Mouse (Mus musculus) layer of hippocampus, adult 9-10 months (tissue): ENCODE data around the gene Emilin1.

Experiments used
- DNase-seq: peaks from one replicate; pipeline ENCODE4 v3.0.0; 2022; ENCODE audit warnings: low spot score

Gene Emilin1

DNA sequence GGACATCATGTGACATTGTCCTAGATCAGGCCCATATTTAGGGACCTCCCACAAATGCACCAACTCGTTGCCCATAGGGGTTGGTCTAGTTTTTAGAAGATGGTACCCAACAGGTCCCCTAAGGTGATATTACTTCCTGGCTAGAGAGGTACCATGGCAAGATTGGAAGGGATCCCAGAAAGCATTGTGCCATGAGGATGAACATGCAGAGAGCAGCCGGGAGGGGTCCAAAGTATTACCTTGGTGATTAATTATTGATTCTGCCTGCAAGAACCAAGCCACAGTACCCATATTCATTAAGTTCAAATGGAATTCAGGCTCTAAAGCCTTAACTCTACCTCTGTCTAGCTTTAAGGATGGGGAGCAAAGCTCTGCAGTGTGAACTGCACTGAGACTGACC lies 12.9 kb downstream of the Emilin1 start:
- DNase-seq, result no peak

DNA sequence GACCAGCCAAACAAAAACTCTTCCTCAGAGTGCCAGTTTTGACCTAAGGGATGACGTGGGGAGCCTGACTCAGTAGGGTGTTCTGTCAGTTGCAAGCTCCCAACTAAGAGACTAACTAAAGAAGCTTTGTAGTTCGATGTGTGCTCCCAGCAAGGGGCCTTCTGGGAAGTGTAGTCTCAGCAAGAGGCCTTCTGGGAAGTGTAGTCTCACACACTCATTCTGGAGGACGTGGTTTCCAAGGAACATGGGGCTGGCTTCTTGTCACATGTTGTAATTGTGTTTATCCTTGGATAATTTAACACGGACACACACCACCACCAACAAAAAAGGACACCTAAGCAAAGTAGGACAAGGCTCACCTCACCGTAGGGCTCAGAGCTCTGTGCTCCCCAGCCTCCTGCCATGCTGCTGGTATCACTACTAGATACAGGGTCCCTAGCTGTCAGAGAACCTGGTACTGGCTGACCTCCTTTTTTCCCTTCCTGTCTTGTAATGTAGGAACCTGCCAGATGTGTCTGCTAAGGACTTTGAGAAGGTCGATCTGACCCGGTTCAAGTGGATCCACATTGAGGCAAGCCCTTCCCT lies 14.8 kb downstream of the Emilin1 start:
- DNase-seq, result no peak

DNA sequence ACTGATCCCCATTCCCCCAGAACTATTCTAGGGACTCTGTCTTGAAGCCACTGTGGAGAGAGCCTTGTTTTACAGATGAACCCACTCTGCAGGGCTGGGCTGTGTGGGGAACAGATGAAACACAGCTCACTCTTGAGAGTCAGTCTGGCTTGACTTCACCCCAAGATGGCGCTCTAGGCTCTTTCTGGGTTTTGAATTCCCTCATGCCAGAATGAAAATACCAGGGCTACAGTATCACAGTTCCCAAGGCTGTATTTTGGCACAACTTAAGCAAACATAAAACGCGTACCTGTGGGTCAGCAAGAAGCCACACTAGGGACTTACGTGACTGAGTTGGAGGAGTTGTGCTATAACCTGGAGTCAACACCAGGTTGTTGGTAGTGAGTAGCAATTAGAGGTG lies 16.9 kb downstream of the Emilin1 start:
- DNase-seq, result peak; percentile 79

DNA sequence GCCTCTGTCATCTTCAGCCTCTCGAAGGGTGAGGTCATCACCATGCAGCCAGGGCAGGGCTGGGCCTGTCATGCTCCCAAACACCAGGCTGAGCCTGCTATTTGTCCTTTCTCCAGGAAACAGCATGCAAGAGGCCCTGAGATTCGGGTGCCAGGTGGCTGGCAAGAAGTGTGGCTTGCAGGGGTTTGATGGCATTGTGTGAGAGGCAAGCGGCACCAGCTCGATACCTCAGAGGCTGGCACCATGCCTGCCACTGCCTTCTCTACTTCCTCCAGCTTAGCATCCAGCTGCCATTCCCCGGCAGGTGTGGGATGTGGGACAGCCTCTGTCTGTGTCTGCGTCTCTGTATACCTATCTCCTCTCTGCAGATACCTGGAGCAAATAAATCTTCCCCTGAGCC lies 17.6 kb downstream of the Emilin1 start:
- no peak for DNase-seq

DNA sequence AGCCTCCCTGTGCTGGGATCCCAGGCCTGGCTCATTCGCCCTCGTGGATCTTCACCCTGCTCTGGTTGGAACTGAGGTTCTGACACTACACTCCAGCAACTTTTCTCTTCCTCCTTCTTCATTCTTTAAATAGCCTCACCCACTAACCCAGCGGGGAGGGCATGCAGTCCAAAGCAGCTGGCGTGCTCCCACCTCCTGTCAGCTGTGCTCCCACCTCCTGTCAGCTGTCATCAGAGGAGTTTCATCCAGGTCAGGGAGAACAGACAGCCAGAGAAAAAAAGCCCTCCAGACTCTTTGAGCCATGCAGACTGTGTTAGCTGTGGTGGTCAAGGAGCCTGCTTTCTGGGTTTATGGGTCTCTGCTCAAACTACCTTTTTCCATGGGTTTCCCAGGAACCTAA lies 18.2 kb downstream of the Emilin1 start:
- DNase-seq, result no peak

DNA sequence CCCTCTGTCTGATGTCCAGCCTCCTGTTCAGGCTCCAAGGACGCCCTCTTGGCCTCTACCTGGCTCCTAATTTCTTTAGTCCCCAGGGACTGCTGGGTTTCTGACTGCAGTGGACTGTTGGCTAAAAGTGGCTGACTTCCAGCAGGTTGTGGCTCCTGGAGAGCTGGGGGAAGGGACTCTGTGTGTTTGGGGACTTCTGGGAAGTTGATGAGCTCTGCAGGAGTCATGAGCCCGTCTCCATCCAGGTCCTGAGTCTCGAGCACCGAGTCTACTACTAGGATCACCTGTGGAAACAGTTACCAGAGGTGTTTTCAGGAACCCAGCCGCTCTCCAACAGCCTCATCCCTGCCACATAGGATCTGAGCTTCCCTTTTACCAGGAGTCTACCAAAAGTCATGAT lies 20.5 kb downstream of the Emilin1 start:
- DNase-seq, result no peak

DNA sequence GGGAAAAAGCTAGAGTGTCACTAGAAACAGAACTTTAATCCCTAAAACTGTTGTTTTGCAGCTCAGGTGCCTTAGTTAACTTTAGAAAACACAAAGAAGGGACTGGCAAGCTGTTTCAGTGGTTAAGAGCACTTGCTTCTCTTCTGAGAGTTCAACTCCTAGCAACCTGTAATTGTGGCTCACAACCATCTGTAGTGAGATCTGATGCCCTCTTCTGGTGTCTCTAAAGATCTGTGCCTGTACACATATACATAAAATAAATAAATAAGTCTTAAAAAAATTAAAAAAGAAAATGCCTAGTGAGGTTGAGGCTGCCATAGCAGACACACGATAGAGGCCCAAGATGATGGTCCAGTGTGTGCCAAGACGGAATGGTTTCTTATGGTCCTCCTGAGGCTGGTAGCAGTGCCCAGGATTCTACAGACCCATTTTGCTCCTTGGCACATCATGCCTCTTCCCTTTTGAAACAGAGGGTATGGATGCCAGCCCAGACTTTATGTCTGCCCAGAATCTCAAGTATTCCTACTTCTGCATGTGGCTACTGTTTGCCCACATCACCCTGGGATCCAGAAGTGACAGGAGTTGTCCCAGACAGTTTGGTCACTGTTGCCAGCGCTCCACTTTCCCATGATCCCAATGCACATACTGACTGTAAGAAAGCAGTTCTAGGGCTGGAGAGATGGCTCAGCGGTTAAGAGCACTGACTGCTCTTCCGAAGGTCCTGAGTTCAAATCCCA lies 21.7 kb downstream of the Emilin1 start:
- no peak for DNase-seq

DNA sequence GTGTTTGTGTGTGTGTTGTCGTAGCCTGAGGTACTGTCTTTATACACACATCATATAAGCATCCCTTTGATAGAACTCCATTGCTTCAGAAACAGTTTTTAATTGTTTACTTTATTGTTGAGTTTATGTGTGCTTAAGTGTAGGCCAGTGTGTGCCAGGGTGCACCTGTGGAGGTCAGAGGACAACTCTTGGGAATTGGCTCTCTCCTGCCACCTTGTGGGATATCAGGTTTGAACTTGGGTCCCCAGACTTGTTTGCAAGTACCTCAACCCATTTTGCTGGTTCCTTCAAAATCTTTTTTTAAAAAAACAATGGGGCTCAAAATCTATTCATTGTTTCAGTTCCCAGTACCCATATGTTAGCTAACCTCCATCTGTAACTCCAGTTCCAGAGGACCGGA lies 29.8 kb downstream of the Emilin1 start:
- DNase-seq, result no peak

DNA sequence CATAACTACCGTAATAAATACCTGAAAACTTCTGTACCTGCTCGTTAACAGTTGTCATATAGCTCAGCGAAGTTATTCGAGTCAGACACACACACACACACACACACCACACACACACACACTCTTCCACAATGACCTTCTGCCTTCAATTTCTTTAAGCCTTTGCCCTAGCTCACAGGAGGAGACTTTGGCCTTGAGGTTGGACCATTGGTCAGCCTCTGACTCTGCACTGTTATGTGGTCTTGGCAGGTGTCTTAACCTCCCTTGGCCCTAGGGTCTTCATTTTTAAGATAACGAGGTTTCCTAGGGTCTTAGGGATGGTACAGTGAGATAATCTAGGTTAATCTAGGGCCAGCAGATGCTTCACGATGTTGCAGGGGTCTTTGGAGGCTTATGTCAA lies 31.1 kb downstream of the Emilin1 start:
- DNase-seq, result no peak

DNA sequence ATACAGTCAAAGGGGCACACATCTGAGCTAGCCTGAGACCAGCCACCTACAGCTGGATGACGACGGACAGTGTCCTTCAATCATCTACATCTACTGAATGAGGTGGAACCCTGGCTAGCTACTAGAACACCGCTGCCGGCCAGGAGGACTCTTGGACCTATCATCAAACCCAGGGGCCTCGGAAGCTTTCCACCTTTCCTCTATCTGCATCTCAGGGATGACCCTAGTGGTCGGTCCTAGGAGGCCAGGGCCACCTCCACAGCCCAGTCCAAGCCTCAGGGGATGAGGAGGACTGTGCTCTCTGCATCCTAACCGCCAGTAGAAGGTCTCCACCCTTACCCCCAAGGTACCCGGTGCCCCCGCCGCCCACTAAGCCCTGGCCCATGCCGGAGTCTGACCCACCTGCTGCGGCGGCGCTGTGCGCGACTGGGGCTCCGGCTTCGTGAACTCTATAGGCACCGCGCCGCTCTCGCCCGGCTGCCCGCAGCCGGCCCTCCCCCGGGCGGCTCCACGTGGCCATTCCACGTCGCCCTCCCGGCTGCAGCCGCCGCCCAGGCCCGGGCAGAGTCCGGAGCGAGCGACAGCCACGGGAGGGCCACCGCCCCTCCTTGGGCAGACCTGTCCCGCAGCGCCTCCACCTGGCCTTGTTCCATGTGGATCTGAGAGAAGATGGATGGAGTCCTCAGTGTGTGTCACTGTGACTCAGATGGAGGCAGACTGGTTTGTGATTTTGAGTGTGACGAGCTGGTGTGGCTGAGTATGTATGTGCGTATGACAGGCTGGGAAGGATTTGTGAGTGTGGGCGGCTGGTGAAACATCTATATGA lies 32.0 kb downstream of the Emilin1 start, which contains the start of gene Cgref1:
Gene Cgref1 (minus strand): TSS at position 636 of the 826 bp plus-strand sequence.
- DNase-seq, result no peak

DNA sequence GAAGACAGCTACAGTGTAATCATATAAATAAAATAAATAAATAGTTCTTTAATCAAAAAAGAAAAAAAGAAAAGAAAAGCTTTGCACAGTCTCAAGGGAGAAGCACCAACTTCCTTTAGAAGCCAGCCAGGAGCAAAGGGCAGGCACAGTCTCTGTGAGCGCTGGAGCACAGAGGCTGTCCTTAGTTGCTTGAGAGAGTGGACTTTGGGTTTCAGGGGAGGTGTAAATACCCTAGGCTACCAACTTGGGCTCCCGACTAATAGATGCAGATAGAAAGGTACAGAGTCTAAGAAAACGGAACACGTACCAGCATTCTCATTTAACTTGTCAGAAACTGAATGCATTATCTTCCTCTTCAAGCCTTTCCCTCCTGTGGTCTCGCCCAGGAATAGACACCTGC lies 35.4 kb downstream of the Emilin1 start:
- DNase-seq, result no peak

DNA sequence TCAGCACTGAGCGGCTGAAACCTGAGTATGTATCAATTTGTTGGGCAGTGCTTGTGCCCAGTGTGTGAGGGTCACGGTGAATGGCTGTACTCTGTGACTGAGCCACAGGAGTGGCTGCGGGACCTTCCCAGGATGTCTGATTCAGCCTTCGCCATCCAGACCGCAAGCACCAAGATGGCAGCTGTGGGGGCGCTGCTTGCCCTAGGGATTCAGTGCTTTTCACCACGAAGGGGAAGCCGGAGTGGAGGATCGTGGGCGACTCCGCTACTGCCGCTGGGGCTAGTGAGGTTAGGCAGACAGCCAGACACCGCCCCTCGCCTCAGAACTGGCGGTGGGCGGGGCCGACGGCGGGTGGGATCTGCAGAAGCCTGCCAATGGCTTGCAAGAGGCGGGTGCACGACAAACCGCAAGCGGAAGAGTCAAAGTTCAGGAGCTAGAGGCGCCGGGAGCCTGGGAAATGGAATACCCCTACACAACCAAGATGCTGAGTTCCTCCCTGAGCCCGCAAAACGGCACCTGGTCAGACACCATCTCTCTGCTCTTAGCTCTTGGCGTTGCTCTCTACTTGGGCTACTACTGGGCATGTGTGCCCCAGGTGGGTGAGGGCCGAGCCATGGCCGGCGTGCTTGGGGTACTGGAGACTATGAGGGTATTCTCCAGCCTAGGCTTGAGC lies 36.6 kb downstream of the Emilin1 start:
- peak; percentile 69 for DNase-seq

DNA sequence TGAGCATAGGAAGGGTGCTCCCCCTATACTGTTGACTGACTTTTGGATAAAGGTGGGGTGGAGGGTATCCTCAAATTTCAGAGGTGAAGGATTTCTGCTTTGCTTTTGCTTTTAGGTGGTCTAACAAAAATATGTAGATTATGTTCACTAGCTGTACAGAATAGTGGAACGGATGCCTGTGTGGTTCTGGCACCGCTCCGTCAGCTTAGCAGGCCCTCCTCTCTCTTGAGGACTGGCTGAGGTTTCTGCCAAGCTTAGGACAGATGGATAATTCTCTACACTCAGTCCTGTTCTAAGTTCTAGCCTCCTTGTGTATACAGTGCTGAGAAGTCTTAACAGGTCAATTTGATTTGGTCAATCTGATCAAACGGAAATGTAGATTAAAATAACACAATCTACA lies 37.2 kb downstream of the Emilin1 start:
- DNase-seq, result no peak

DNA sequence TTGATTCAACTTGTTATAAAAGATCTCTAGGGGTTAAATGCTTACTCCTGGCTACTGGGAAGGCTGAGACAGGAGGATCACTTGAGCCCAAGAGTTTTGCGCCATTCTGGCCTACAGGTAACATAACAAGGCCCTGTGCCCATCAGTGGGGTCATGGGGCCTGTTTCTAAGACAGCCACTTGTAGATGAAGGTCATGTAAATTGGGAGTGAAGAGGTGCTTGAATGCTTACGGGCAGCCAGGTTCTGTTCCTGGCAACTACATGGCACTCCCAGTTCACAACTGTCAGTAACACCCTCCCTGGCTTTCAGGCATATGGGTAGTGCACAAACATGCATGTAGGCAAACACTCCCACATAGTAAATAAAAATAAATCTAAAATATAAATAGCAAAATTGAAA lies 37.7 kb downstream of the Emilin1 start:
- DNase-seq, result no peak

DNA sequence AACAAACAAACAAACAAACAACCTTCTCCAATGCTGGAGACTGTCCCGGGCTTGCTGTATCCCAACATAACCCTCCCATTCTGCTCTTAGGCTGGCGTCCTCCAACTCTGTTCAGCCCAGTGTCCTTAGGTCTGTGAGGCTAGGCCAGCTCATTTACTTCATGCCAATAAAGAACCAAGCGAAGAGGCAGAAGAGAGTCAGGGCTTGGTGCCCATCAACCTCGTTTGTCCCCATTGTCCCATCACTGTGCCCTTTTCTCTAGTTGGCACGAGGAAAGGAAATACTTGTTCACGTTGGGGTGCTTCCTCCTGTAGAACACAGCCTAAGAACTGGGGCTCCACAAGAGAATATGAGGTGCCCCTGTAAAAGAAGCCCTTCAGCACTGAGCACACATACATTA lies 38.5 kb downstream of the Emilin1 start:
- DNase-seq, result no peak

DNA sequence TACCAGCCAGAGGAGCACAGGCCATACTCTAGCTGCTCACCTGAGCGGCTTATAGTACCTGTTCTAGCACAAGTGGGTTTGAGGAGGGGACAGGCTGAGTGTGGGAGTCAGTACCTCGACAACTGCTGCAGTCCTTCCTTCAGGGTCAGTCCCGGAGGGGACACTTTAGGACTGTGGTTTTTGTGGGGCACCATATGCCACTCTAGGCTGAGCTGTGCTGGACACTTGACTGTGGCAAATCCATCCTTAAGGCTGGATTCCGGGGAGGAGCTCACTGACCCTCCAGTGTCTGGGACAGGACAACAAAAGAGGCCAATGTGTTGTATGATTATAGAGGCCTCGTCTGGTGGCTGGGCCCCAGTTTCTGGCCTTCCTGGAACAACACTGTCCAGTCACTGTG lies 39.3 kb downstream of the Emilin1 start:
- no peak for DNase-seq

DNA sequence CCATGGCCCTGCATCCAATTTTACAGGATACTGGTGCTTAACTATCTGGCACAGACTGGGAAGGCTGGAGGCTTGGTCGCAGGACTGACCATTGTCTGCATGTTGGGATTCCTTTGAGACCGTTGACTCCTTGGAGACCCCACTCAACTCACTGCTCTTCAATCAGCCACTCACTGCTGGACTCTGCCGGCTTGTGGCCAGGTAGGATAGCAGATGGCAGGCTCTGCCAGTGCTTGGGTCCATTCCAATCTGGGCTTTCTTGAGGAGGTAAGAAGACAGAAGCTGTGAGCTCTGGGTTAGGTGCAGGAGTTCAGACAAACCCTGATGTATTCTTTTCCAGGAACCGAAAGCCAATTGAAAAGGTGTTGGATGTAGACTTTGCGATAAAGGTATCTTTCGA lies 40.9 kb downstream of the Emilin1 start:
- no peak for DNase-seq

DNA sequence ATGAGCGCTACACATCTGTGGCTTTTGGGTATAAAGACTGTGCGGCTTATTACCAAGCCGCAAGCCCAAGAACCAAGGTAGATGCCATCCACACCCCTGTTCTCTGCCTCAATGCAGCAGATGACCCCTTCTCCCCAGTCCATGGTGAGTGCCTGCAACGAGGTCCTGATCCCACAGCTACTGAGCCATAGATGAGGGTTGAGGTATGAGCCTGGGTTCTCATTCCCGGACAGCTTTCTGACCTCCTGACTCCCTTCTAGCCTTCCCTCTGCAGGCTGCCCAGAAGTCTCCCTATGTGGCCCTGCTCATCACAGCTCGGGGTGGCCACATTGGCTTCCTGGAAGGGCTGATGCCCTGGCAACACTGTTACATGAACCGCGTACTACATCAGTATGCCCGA lies 41.4 kb downstream of the Emilin1 start:
- no peak for DNase-seq

DNA sequence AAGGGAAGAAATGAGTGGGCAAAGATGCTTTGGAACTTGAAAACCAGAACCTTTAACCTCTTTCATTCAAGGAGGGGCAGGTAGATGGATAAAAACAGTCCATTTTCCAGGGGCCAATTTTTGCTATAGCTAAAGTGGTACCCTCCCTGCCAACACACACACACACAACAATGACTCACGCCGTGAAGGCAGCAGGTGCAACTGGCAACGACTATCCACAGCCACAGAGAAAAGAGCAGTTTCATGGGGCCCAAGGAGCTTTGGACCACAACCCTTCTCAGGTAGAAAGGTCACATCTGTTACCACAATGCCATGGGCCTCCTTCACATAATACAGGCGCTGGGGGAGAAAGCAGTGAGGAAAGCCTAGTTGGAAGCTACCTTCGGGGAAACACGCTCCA lies 42.5 kb downstream of the Emilin1 start:
- DNase-seq, result no peak

DNA sequence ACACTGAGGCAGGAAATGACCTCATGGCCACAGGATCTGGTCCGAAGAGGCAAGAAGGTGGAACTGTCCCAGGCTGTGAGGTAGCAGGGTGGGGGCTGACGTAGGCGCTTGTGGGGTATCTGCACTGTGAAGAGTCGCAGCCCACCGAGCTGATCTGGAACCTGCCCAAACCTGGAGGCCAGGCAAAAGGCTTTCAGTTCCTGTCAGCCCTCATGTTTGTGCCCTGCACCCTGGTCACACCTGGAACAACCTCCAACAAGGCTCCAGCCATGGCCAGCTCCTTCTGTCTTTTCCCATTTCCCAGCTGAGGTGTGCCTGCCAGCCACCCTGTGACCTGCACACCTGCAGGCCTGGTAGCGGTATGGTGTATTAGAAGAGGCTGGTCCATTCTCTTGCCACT lies 44.7 kb downstream of the Emilin1 start:
- no peak for DNase-seq

DNA sequence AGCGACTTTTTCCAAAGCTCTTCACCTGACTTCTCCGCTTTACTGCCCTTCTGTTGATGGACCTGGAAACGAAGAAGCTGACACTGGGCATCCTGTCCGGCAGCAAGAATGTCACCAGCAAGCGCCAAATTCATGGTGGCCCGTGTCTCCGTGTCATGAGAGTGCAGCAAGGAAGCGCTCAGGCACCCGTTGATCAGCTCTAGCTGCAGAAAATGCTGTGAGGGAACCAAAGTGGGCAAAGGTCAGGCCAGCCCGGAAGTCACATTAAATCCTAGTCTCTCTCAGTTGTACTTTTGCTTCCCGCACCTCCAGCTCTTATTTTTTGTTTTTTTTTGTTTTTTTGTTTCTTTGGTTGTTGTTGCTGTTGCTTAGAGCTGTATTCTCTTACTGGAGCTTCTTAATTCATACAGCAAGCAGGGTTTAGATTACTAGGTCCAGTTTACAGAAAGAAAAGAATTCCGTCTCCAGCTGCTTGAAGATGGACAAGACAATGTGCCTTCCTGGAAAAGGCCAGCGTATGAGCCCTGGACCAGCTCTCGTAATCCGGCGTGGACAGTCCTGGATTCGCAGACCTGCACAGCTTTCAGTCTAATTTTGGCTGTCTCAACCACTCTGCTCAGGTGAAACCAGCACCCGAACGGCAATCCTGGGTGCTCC lies 46.1 kb downstream of the Emilin1 start:
- DNase-seq, result no peak

DNA sequence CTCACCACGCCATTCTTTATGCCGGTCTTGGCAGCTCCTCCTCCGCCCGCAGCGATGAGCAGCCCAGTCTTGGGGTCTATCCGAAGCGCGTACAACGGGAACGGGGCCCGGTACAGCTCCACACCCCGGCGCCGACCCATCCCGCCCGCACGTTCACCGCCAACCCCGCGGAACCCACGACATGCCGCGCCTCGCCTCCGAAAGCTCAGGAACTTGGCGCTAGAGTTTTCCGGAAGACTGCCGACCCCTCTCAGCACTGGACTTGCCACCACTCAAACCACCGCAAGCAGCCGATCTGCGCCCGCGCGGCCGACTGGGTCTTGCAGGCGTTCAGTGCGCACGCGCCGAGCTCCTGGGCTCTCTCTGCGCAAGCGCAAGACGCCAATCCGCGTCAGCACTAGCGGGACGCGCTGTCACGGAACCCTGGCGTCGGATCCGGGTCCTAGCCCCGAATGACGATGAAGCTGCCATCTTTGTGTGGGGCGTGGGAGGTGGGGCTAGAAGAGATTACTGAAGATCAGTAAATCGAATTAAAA lies 46.8 kb downstream of the Emilin1 start, which contains the start of gene Preb:
Gene Preb (minus strand): TSS at position 396 of the 536 bp plus-strand sequence.
- peak; percentile 92 for DNase-seq
